Mouse (Mus musculus): ENCODE data around the gene Nlrp2.

Nlrp2 gene

DNA sequence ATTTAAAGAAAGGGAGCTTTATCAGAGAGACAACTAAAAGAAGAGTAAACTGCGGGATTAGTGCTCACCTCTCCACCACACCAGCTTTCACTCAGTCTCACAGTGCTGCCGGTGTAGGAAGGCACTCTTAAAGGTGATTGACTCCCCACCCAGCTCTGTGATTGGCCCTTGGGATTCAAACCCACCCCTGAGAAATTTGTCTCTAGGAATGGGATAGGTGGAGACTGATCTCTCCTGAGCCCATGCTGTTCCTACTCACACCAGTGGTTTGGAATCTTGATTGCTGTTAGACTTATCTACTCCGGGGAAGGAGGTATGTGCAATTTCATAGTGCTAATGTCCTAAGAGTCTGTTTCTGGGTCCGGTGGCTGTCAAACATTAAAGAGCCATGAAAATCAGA, at the start of gene Nlrp2:
Nlrp2 (minus strand) TSS at position 101 of the 400 bp plus-strand sequence.
- DNase-seq: no peak

DNA sequence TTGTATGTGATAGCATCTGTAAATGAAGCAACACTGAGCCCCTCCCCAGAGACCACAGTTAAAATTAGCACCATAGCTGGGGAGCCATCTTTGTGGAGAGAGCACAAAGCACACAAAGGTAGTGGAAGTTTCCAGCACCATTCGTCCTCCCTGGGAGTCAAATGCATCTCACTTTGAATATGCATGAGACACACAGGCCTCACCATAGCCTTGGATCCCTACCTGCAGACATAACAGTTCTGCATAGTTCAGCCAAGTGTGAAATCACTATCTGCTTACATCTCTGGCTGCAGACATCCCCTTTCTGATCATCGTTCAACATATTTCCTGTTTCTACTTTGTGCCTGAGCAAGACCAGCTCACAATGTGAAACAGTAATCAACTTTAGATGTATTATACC, 15.9 kb upstream of the Nlrp2 start:
- no peak for DNase-seq

DNA sequence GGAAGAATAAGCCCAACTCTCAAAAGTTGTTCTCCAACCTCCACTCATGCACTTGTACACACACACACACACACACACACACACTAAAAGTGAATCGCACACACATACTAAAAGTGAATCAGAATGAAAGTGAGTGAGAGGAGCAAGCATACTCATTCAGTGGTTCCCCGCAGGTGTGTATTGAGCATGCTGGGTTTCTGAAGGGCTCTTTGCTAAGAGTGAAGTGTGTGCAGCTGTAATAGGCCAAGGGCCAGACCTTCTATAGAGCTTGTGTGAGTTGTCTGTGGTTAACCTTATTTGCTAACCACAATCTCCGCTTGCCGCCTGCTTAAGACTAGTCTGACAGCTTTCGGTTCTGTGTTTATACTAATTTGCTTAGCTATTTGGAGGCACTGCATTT, 12.8 kb upstream of the Nlrp2 start:
- no peak for DNase-seq

DNA sequence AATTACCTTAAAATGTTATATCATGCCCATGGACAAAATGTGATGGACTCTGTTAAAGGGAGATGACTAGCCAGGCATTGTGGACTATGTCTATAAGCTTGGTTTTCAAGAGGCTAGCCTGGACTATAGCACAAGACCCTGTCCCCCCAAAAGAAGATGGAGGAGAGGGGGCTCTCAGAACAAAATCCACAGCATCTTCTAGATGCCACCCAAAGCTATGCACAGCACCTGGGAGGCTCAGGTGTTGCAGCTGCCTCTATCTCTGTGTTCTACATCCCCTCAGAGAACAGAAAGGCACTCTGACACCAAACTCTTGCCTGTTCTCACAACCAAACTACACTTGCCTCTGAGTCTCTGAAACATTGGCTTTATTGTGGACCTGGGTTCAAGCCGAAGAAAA, 598 bp downstream of the Nlrp2 start, which contains the start of gene Gm5065:
Gm5065 (plus strand) TSS at position 301 of the 400 bp plus-strand sequence.
- DNase-seq: no peak

DNA sequence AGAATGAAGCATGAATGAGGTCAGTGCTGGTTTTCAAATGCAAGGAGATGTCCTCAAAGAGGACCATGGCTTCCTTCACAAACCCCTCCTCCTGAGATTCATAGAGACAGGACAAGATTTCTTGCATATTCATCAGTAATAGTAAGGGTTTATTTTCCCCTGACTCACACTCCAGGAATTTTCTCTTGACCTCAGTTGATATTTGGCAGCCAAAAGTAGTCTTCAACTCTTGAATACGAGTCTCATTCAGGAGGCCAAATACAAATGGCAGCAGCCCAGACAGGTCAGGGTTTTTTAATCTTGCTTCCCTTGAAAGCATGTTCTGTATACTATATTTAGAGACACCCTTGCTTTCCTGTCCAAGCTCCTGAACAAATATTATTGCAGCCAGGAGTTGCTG, 23.3 kb downstream of the Nlrp2 start:
- DNase-seq: no peak

- DNase-seq: no peak
Measured at GRCm38 (mm10) chr7:5288281-5288680, 62.6 kb downstream of the Nlrp2 start.

GRCm38 (mm10) chr7:5263051-5263450, 87.8 kb downstream of the Nlrp2 start:
- DNase-seq: no peak

All from thymus, postnatal 36 days (tissue).